Mouse (Mus musculus): ENCODE measurements around the gene Atp2a1.

DNA sequence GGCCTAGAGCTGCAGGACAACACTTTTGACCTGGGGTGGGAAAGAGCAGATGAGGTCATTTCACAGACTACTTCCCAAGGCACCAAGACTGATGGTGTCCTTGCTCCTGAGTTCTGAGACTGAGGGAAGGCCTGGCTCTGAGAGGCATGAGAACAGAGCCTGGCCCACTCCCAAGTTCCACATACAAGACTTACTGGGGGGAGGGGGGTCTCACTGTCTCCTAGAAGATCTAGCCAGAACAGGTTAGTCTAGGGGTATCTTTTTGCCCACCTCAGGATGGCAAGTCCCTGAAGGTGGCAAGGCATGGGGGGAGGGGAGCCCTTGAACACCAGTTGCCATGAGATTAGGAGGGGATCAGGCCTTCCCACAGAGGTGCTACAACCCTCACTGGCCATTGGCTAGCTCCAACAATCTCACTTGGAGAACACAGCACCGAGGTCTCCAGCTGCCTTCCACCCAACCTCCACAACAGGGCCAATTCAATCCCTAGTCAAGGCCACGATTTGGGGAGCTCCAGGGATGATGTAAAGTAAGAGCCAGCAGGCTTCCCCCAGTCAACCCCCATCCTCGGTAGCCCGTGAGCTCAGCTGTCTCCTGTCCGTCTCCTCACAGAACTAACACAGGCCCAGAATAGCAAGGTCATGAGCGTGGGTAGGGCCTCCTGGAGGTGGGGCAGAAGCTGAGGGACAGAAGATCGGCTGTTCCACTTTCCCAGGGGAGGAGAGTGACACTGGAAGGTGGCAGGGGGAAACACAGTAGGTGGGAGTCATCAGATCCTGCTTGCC is 2.5 kb upstream of the Atp2a1 start:
- TF ChIP-seq CTCF (IDR thresholded peaks at IDR 0.05; ENCODE audit: low read depth, low read length) (no peak), POLR2A (IDR thresholded peaks at IDR 0.05; ENCODE audit: borderline replicate concordance, low read depth, low read length) (no peak)
